Mouse (Mus musculus): ENCODE results near the gene Cmtm5.
"Not testable (repeated sequence)": the region's sequence is repeated elsewhere in the genome, so short reads cannot be mapped to it uniquely, and the experiment has no call there.

DNA sequence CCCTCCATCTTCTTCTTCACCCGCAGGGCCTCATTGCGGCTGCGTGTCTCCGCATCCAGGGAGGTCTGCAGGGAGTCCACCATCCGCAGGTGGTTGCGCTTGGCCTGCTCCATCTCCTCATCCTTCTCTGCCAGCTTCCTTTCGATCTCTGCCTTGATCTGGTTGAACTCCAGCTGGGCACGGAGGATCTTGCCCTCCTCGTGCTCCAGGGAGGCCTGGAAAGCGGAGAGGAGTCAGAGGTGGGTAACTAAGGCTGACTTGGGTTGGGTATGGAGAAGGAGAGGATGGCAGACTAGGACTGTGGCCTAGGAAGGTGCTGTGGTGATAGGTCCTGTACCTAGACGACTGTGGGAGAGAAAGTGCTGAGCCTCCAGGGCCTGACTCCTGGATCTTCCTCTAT, 10.9 kb downstream of the Cmtm5 start:
- TF ChIP-seq CTCF (IDR thresholded peaks at IDR 0.05; ENCODE audit: low read depth, low read length); POLR2A (IDR thresholded peaks at IDR 0.05; ENCODE audit: extremely low read depth, insufficient read depth, low read length): not testable (repeated sequence)
